Mouse (Mus musculus) MEL (cell line): ENCODE data around the gene Rbm25. TPM values are rescaled to one million over a fixed set of nuclear protein-coding genes. Genes with fewer than 3 reads are reported as not detected.
A peak's percentile ranks its signal among the peaks of the same experiment; 100 is the strongest.

Experiments used
- DNase-seq: peaks from one replicate; pipeline ENCODE4 v3.0.0; 2011; ENCODE audit warnings: low read depth, low spot score
- H3K27ac ChIP-seq: 2 replicates; pipeline ENCODE4 v1.5.1; 2012; ENCODE audit warnings: low read depth, mild to moderate bottlenecking, control low read depth, low read length, moderate library complexity; ENCODE audit not compliant: control insufficient read depth
- H3K27me3 ChIP-seq, 2 experiments: fragments of 150-350 bp in 1 of 2; sonication (generic) in 1 of 2; 2 replicates each; pipeline ENCODE4 v1.6.1; 2012; ENCODE audit warnings: low read length in 2 of 2, mild to moderate bottlenecking in 2 of 2, improper control_type of control experiment in 1 of 2, moderate library complexity in 1 of 2; ENCODE audit not compliant: insufficient read depth in 2 of 2, control insufficient read depth in 1 of 2
- H3K36me3 ChIP-seq, 2 experiments: 2 replicates each; pipeline ENCODE4 v1.6.1; 2012 to 2014; ENCODE audit warnings: low read length in 2 of 2, improper control_type of control experiment in 1 of 2, inconsistent platforms in 1 of 2, mild to moderate bottlenecking in 1 of 2; ENCODE audit not compliant: insufficient read depth in 2 of 2, control insufficient read depth in 1 of 2
- H3K4me1 ChIP-seq, 2 experiments: fragments of 150-350 bp in 1 of 2; sonication (generic) in 1 of 2; 2 replicates each; pipeline ENCODE4 v1.6.1; 2012; ENCODE audit warnings: low read length in 2 of 2, improper control_type of control experiment in 1 of 2, mild to moderate bottlenecking in 1 of 2; ENCODE audit not compliant: insufficient read depth in 2 of 2, control insufficient read depth in 1 of 2
- H3K4me3 ChIP-seq, 2 experiments: fragments of 150-350 bp in 1 of 2; sonication (generic) in 1 of 2; 2 replicates each; pipeline ENCODE4 v1.5.1; 2012; ENCODE audit warnings: low read depth in 2 of 2, low read length in 2 of 2, mild to moderate bottlenecking in 2 of 2, moderate library complexity in 2 of 2, control low read depth in 1 of 2, improper control_type of control experiment in 1 of 2; ENCODE audit not compliant: control insufficient read depth in 1 of 2, insufficient read depth in 1 of 2
- H3K79me2 ChIP-seq: 2 replicates; pipeline ENCODE4 v1.6.1; 2012; ENCODE audit warnings: mild to moderate bottlenecking, low read length, moderate library complexity; ENCODE audit not compliant: control insufficient read depth, poor library complexity, insufficient read depth
- H3K9ac ChIP-seq: 2 replicates; pipeline ENCODE4 v1.6.1; 2012; ENCODE audit warnings: low read depth, mild to moderate bottlenecking, control low read depth, low read length, moderate library complexity; ENCODE audit not compliant: control insufficient read depth, poor library complexity, severe bottlenecking
- H3K9me3 ChIP-seq: fragments of 150-350 bp; sonication (generic); replicated peaks from 2 replicates; pipeline ENCODE4 v1.6.1; 2012; ENCODE audit warnings: mild to moderate bottlenecking, low read length, improper control_type of control experiment, moderate library complexity; ENCODE audit not compliant: insufficient read depth
- BHLHE40 ChIP-seq: IDR thresholded peaks from 2 replicates; pipeline ENCODE4 v1.6.1; 2012; ENCODE audit warnings: low read depth, mild to moderate bottlenecking, inconsistent platforms, low read length, improper control_type of control experiment, borderline replicate concordance
- CHD1 ChIP-seq: IDR thresholded peaks from 2 replicates; pipeline ENCODE4 v1.6.1; 2012; ENCODE audit warnings: low read depth, mild to moderate bottlenecking, inconsistent platforms, low read length, improper control_type of control experiment
- CHD2 ChIP-seq: IDR thresholded peaks from 2 replicates; pipeline ENCODE4 v1.6.1; 2011; ENCODE audit warnings: low read length, improper control_type of control experiment
- CTCF ChIP-seq, 3 experiments: IDR thresholded peaks in 2 of 3; conservative IDR thresholded peaks in 1 of 3; 2 replicates each; pipeline ENCODE4 v1.5.1; 2011 to 2012; ENCODE audit warnings: low read length in 3 of 3, low read depth in 2 of 3, mild to moderate bottlenecking in 2 of 3, improper control_type of control experiment in 1 of 3, inconsistent platforms in 1 of 3, mixed read lengths in 1 of 3, moderate library complexity in 1 of 3; ENCODE audit not compliant: control insufficient read depth in 1 of 3, insufficient read depth in 1 of 3, poor library complexity in 1 of 3, severe bottlenecking in 1 of 3
- E2F4 ChIP-seq: IDR thresholded peaks from 2 replicates; pipeline ENCODE4 v1.6.1; 2011; ENCODE audit warnings: low read depth, low read length, improper control_type of control experiment, borderline replicate concordance
- EP300 ChIP-seq, 2 experiments: IDR thresholded peaks; 2 replicates each; pipeline ENCODE4 v1.6.1; 2011; ENCODE audit warnings: improper control_type of control experiment in 2 of 2, low read length in 2 of 2, low read depth in 1 of 2, mild to moderate bottlenecking in 1 of 2
- ETS1 ChIP-seq: IDR thresholded peaks from 2 replicates; pipeline ENCODE4 v1.6.1; 2012; ENCODE audit warnings: low read depth, mild to moderate bottlenecking, inconsistent platforms, low read length, improper control_type of control experiment, moderate library complexity
- GABPA ChIP-seq: IDR thresholded peaks from 2 replicates; pipeline ENCODE4 v1.6.1; 2012; ENCODE audit warnings: low read depth, mild to moderate bottlenecking, inconsistent platforms, low read length, improper control_type of control experiment, moderate library complexity
- GATA1 ChIP-seq: IDR thresholded peaks from 2 replicates; pipeline ENCODE4 v1.6.1; 2011; ENCODE audit warnings: low read depth, low read length, improper control_type of control experiment
- JUND ChIP-seq: IDR thresholded peaks from 2 replicates; pipeline ENCODE4 v1.6.1; 2011; ENCODE audit warnings: low read depth, mild to moderate bottlenecking, improper control_type of control experiment, low read length
- MAZ ChIP-seq: IDR thresholded peaks from 2 replicates; pipeline ENCODE4 v1.6.1; 2012; ENCODE audit warnings: low read depth, mild to moderate bottlenecking, inconsistent platforms, low read length, improper control_type of control experiment
- MEF2A ChIP-seq: IDR thresholded peaks from 2 replicates; pipeline ENCODE4 v1.6.1; 2014; ENCODE audit warnings: low read depth, mild to moderate bottlenecking, inconsistent platforms, low read length, improper control_type of control experiment; ENCODE audit not compliant: poor library complexity, insufficient replicate concordance, severe bottlenecking; ENCODE audit errors: extremely low read depth
- MXI1 ChIP-seq: IDR thresholded peaks from 2 replicates; pipeline ENCODE4 v1.6.1; 2011; ENCODE audit warnings: mild to moderate bottlenecking, low read depth, low read length, improper control_type of control experiment
- MYB ChIP-seq: IDR thresholded peaks from 2 replicates; pipeline ENCODE4 v1.6.1; 2011; ENCODE audit warnings: mild to moderate bottlenecking, low read depth, low read length, improper control_type of control experiment
- MYC ChIP-seq: IDR thresholded peaks from 2 replicates; pipeline ENCODE4 v1.6.1; 2011; ENCODE audit warnings: low read depth, mild to moderate bottlenecking, low read length, improper control_type of control experiment, moderate library complexity
- NELFE ChIP-seq: IDR thresholded peaks from 2 replicates; pipeline ENCODE4 v1.6.1; 2011; ENCODE audit warnings: low read depth, low read length, improper control_type of control experiment
- NRF1 ChIP-seq: IDR thresholded peaks from 2 replicates; pipeline ENCODE4 v1.6.1; 2014; ENCODE audit warnings: low read depth, mild to moderate bottlenecking, inconsistent platforms, low read length, improper control_type of control experiment, moderate library complexity; ENCODE audit not compliant: poor library complexity, insufficient read depth, severe bottlenecking
- POLR2AphosphoS2 ChIP-seq: IDR thresholded peaks from 2 replicates; pipeline ENCODE4 v1.6.1; 2011; ENCODE audit warnings: low read length, improper control_type of control experiment
- RAD21 ChIP-seq: IDR thresholded peaks from 2 replicates; pipeline ENCODE4 v1.6.1; 2011; ENCODE audit warnings: mild to moderate bottlenecking, low read depth, low read length, improper control_type of control experiment
- RCOR1 ChIP-seq: IDR thresholded peaks from 2 replicates; pipeline ENCODE4 v1.6.1; 2012; ENCODE audit warnings: low read depth, mild to moderate bottlenecking, inconsistent platforms, low read length, improper control_type of control experiment
- SIN3A ChIP-seq: IDR thresholded peaks from 2 replicates; pipeline ENCODE4 v1.6.1; 2012; ENCODE audit warnings: low read length, improper control_type of control experiment, inconsistent platforms
- SMC3 ChIP-seq: IDR thresholded peaks from 2 replicates; pipeline ENCODE4 v1.6.1; 2011; ENCODE audit warnings: low read depth, low read length, improper control_type of control experiment
- TAL1 ChIP-seq: IDR thresholded peaks from 2 replicates; pipeline ENCODE4 v1.6.1; 2012; ENCODE audit warnings: mild to moderate bottlenecking, inconsistent platforms, low read length, moderate library complexity, mixed read lengths
- TCF12 ChIP-seq: IDR thresholded peaks from 2 replicates; pipeline ENCODE4 v1.6.1; 2014; ENCODE audit warnings: low read depth, mild to moderate bottlenecking, inconsistent platforms, low read length, improper control_type of control experiment, moderate library complexity
- UBTF ChIP-seq: IDR thresholded peaks from 2 replicates; pipeline ENCODE4 v1.6.1; 2012; ENCODE audit warnings: low read depth, mild to moderate bottlenecking, inconsistent platforms, low read length, improper control_type of control experiment, moderate library complexity, borderline replicate concordance; ENCODE audit not compliant: insufficient read depth
- USF1 ChIP-seq: IDR thresholded peaks from 2 replicates; pipeline ENCODE4 v1.6.1; 2014; ENCODE audit warnings: low read depth, mild to moderate bottlenecking, inconsistent platforms, low read length, improper control_type of control experiment, moderate library complexity
- USF2 ChIP-seq, 2 experiments: IDR thresholded peaks; 2 replicates each; pipeline ENCODE4 v1.6.1; 2011 to 2012; ENCODE audit warnings: improper control_type of control experiment in 2 of 2, low read length in 2 of 2, borderline replicate concordance in 1 of 2, inconsistent platforms in 1 of 2, low read depth in 1 of 2, mild to moderate bottlenecking in 1 of 2; ENCODE audit not compliant: insufficient read depth in 1 of 2
- ZC3H11A ChIP-seq: IDR thresholded peaks from 2 replicates; pipeline ENCODE4 v1.6.1; 2012; ENCODE audit warnings: low read depth, mild to moderate bottlenecking, inconsistent platforms, low read length, improper control_type of control experiment
- ZKSCAN1 ChIP-seq: IDR thresholded peaks from 2 replicates; pipeline ENCODE4 v1.6.1; 2012; ENCODE audit warnings: low read depth, mild to moderate bottlenecking, inconsistent platforms, low read length, improper control_type of control experiment, moderate library complexity
- ZMIZ1 ChIP-seq: IDR thresholded peaks from 2 replicates; pipeline ENCODE4 v1.6.1; 2012; ENCODE audit warnings: low read depth, mild to moderate bottlenecking, inconsistent platforms, low read length, improper control_type of control experiment, moderate library complexity
- ZNF384 ChIP-seq: IDR thresholded peaks from 2 replicates; pipeline ENCODE4 v1.6.1; 2012; ENCODE audit warnings: low read depth, mild to moderate bottlenecking, inconsistent platforms, low read length, improper control_type of control experiment
- polyA plus RNA-seq, 2 experiments: library from polyadenylated mRNA; stranded (reverse) in 1 of 2; unstranded in 1 of 2; fragments of >175 nt in 1 of 2; fragments of >200 nt in 1 of 2; gene quantifications; 2 replicates each; pipeline versions ENCODE4 v1.2.1 to v1.2.4; 2012; ENCODE audit warnings: low replicate concordance in 2 of 2, low read depth in 1 of 2; ENCODE audit not compliant: insufficient read length in 2 of 2, insufficient read depth in 1 of 2, missing spikeins in 1 of 2
- total RNA-seq: library from RNA; depleted of rRNA; stranded (reverse); fragments of 300-350 nt; gene quantifications from 2 replicates; pipeline ENCODE4 v1.2.3, GENCODE M21; 2012

Rbm25 gene
- total and polyA plus RNA-seq, 3 experiments = 77.3 to 375 (median 124) TPM

GRCm38 (mm10) chr12:83650346-83650745 lies 19.3 kb downstream of the Rbm25 start:
- DNase-seq = peak; percentile 73
- no peak overlapping the region for H3K27ac ChIP-seq
- H3K79me2 ChIP-seq = peaks cover 5% of the 10 kb centered on the region; the same call in 1 of the 2 replicates
- H3K9ac ChIP-seq = no peak overlapping the region
- no peaks in the 10 kb centered on the region for H3K27me3 ChIP-seq
- peaks cover 37 to 67% of the 10 kb centered on the region in 2 experiments for H3K36me3 ChIP-seq
- H3K9me3 ChIP-seq = no peaks in the 10 kb centered on the region
- TF ChIP-seq CHD1 = no peak
- peak; percentile 27 to 76; a peak in 3 of 4 replicates for TF ChIP-seq EP300 (IDR thresholded peaks at IDR 0.05; ENCODE audit: low read depth in 1 of 2, low read length in 2 of 2)
- TF ChIP-seq USF2 (IDR thresholded peaks at IDR 0.05; ENCODE audit: borderline replicate concordance in 1 of 2, insufficient read depth in 1 of 2, low read depth in 1 of 2, low read length in 2 of 2) = no peak
- TF ChIP-seq RCOR1 = peak; percentile 65; the same call in 1 of the 2 replicates
- no peak for TF ChIP-seq USF1
- TF ChIP-seq SIN3A = no peak
- TF ChIP-seq GATA1 = peak; percentile 46; the same call in 1 of the 2 replicates
- no peak for TF ChIP-seq ZC3H11A
- TF ChIP-seq ZKSCAN1 = no peak
- TF ChIP-seq ETS1 = 0 out of 2 replicates have a peak, but pooled peaks have one; percentile 13
- TF ChIP-seq CTCF (IDR thresholded peaks at IDR 0.05 in 2 of 3, conservative IDR thresholded peaks at IDR 0.05 in 1 of 3; ENCODE audit: control insufficient read depth in 1 of 3, insufficient read depth in 1 of 3, low read depth in 2 of 3, low read length in 3 of 3, poor library complexity in 1 of 3, severe bottlenecking in 1 of 3) = no peak
- TF ChIP-seq E2F4 = no peak
- TF ChIP-seq TAL1 = no peak
- TF ChIP-seq ZNF384 = 0 out of 2 replicates have a peak, but pooled peaks have one; percentile 4
- TF ChIP-seq CHD2 = no peak
- TF ChIP-seq UBTF = no peak
- no peak for TF ChIP-seq MAZ
- no peak for TF ChIP-seq GABPA
- no peak for TF ChIP-seq SMC3
- no peak for TF ChIP-seq NELFE
- TF ChIP-seq RAD21 = no peak
- TF ChIP-seq MYC = no peak
- no peak for TF ChIP-seq MEF2A
- TF ChIP-seq JUND = no peak
- TF ChIP-seq MXI1 = no peak
- TF ChIP-seq BHLHE40 = no peak
- no peak for TF ChIP-seq TCF12
- no peak for TF ChIP-seq ZMIZ1
- no peak for TF ChIP-seq MYB
- TF ChIP-seq POLR2AphosphoS2 = 0 out of 2 replicates have a peak, but pooled peaks have one; percentile 10
- no peak for TF ChIP-seq NRF1
- TF ChIP-seq, all 39 proteins: peak for 6
- H3K4me1 ChIP-seq = peaks cover 5 to 16% of the 10 kb centered on the region in 2 experiments
- H3K4me3 ChIP-seq = no peak overlapping the region
